Mouse (Mus musculus) B cell, adult 2 months (primary cell): ENCODE measurements around the gene Fcer1a.
"Not testable (repeated sequence)": the region's sequence is repeated elsewhere in the genome, so short reads cannot be mapped to it uniquely, and the experiment has no call there.

ENCODE experiments used
- DNase-seq, 2 experiments: peaks; one replicate each; pipeline ENCODE4 v3.0.0; 2022

Gene Fcer1a

DNA sequence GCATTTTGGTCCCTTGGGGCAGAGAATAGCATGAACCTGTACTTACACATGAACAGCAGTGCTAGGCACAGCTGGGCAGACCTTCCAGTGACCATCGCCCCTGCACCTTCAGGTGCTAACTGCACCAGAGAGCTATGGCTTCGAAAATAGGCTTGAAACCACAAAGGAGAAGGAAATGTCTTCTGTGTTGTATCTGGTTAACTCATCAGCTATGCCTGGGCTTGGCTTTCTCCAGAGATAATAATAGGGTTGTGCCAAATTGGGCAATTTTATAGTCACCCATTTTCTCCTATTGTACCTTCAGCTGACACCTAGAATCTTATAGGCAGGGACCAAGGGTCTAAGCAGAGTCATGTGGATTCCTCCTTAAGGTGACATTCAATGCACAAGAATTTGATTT, at the start of gene Fcer1a:
Gene Fcer1a, minus strand, starts transcription at position 134 of the 400 bp plus-strand sequence.
- DNase-seq = no peak

DNA sequence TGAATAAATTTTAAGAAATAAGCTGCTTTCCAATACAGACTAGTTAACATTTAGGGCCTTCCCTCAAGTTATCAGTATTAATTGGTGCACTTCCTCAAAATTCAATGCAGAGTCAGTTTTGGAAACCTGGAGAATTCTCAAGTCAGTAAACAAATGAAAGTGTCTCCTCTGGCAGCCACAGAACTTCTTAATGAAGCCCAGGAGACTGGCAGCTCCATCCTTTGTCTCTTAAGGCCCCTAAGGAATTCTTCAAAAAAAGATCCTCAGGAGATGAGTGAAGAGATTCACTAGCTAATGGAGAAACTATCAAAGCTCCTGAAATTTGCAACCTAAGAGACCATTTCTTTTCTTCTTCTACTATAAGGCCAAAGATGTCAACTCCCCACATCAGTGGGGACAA, 38.7 kb upstream of the Fcer1a start, which contains the start of gene Olfr418:
Gene Olfr418, plus strand, starts transcription at position 301 of the 400 bp plus-strand sequence.
- no peak for DNase-seq

- DNase-seq = no peak
Measured at GRCm38 (mm10) chr1:173249888-173250287, 22.9 kb upstream of the Fcer1a start.

- DNase-seq = not testable (repeated sequence)
Measured at GRCm38 (mm10) chr1:173237004-173237403, 10.0 kb upstream of the Fcer1a start.

DNA sequence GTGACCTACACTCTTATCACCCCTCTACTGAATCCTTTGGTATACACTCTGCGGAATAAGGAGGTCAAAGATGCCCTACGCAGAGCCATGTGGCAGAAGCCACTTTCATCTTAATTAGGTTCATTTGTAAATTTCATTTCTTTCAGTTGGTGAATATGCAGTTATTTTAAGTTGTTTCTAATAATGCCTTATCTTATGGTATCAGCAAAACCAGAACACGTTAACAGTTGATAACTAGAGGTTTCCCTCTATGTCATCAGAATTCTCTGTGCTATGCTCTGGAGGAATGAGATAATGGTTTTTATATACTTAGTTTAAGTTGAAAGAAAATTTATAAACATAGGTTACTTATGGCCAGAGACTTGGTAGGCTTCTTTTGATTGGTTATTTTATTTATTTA, 10.5 kb downstream of the Fcer1a start:
- no peak for DNase-seq

- DNase-seq = no peak
Measured at GRCm38 (mm10) chr1:173212092-173212491, 14.9 kb downstream of the Fcer1a start, which contains the start of gene Olfr1404. Gene Olfr1404 (plus strand): TSS chr1:173212392.

DNA sequence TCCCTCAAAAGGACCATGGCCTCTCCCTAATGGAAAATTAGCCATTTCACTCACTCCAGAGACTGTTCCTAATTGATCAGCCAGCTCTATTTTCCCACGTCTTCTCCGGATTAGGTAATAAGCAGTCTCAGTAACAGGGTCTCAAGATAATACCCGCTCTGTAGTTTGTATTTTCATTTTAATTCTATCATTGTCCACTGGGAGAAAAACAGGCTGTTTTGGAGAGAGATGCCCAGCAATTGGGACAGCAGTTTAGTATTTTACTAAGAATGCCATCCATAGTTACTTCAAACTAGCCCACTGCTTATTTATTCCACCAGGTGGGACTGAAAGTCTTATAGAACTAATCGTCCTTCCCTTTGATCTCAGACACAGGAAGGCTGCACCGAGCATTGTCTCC, 29.5 kb downstream of the Fcer1a start, which contains the start of gene Olfr218:
Gene Olfr218, plus strand, starts transcription at position 301 of the 400 bp plus-strand sequence.
- no peak for DNase-seq

DNA sequence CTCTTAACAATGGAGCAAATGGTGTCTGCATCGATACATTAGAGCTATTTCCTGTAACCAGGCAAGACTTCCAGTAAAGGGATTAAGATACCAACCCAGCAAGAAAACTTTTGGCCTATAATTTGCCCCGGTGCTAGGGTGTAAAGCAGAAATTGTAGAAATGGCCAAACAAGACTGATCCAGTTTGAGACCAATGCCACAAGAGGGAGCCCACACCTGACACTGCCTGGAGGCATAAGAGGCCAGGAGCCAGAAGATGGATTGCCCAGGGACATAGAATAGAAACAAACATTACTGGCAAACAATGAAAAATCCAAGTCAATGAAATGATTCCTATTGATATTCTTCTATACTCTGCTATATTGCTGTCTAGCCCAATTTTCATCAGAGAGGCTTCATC, 30.7 kb downstream of the Fcer1a start:
- no peak for DNase-seq

DNA sequence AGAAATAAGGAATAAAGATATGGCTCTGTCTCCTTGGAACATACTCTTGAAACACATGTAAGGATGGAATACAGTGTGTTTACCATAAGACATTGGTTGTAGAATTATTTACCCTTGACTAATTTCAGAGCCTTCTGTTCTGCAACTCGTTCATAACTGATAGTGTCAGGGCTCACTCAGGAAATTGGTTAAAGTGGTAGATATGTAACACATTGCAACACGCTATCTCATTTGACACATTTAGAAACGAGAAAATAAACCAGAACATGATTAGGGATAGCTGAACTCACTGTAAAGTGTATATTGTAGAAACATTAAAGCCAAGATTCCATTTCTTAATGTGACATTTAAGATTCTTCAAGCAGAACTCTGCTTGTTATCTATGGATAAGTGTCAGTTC, 35.0 kb downstream of the Fcer1a start:
- no peak for DNase-seq

- no peak for DNase-seq
Measured at GRCm38 (mm10) chr1:173190540-173190939, 36.5 kb downstream of the Fcer1a start, which contains the start of gene Olfr1406. Gene Olfr1406 (minus strand): TSS chr1:173190640.

GRCm38 (mm10) chr1:173174154-173174842, 52.7 kb downstream of the Fcer1a start:
- no peak for DNase-seq
